Mouse (Mus musculus): Measurements from ENCODE around the gene Polr3gl. TPM values are rescaled to one million over a fixed set of nuclear protein-coding genes. Genes with fewer than 3 reads are reported as not detected.
"Not testable (repeated sequence)": the region's sequence is repeated elsewhere in the genome, so short reads cannot be mapped to it uniquely, and the experiment has no call there.

Polr3gl gene
- polyA plus RNA-seq, 1 experiment = 72.3 TPM

GRCm38 (mm10) chr3:96629729-96630600 is 36.0 kb upstream of the Polr3gl start, which contains the start of gene Rbm8a:
Gene Rbm8a, plus strand, starts transcription at chr3:96629933.
- under 1% methylated on average over 48 of the region's 48 CpGs for WGBS
- peaks cover 1% of the 10 kb centered on the region; the same call in 1 of the 2 replicates for H3K4me1 ChIP-seq (ENCODE audit: control insufficient read depth, insufficient read depth, low read length)
- peak; percentile 63; the same call in 1 of the 2 replicates for TF ChIP-seq POLR2A (IDR thresholded peaks at IDR 0.05; ENCODE audit: borderline replicate concordance, control insufficient read depth, low read depth, low read length)
- no peak for TF ChIP-seq CTCF (IDR thresholded peaks at IDR 0.05; ENCODE audit: control insufficient read depth, insufficient read depth, low read length)
- peak within 1 kb of the TSS; percentile 29; the same call in 1 of the 2 replicates for H3K27ac ChIP-seq (ENCODE audit: control insufficient read depth, insufficient read depth, low read depth, low read length, poor library complexity)
- peak within 1 kb of the TSS; percentile 96 for H3K4me3 ChIP-seq (replicated peaks; ENCODE audit: control insufficient read depth, low read depth, low read length)

DNA sequence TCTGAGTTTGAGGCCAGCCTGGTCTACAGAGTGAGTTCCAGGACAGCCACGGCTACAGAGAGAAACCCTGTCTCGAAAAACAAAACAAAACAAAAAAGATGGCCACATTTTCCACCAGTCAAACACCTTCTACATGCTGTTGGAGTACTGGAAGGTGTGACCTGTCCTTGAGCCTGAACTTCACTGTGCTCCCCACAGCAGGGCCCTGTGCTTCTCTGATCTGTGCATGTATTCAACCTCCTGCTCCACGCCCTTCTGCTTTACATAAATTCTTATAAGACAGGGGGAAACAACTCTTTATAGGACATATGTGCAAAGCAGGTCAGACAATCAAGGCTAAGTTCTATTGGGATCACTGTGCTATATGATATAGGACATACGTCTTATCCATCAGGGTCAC is 29.2 kb upstream of the Polr3gl start:
- 89% methylated on average over 4 of the region's 4 CpGs for WGBS
- H3K4me1 ChIP-seq (ENCODE audit: control insufficient read depth, insufficient read depth, low read length) = no peaks in the 10 kb centered on the region
- TF ChIP-seq CTCF (IDR thresholded peaks at IDR 0.05; ENCODE audit: control insufficient read depth, insufficient read depth, low read length) (no peak), POLR2A (IDR thresholded peaks at IDR 0.05; ENCODE audit: borderline replicate concordance, control insufficient read depth, low read depth, low read length) (no peak)
- H3K4me3 ChIP-seq (replicated peaks; ENCODE audit: control insufficient read depth, low read depth, low read length) = no peak overlapping the region
- no peak overlapping the region for H3K27ac ChIP-seq (ENCODE audit: control insufficient read depth, insufficient read depth, low read depth, low read length, poor library complexity)

DNA sequence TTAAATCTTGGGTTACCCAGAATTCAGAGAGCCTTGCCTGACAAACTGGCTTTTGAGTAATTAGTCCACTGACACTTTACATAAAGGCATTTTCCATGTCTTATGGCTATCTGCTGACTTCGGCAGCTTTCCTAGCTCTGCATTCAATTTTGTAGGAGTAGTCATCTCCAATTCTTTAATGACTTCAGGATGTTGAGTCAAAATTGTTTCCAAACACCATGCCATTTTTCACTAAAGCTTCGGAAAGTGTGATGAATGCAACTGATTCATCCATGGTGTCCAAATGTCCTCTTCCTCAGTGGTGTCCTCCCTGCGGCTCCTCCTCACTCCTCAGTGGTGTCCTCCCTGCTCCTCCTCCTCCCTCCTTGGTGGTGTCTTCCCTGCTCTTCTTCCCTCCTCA is 24.0 kb upstream of the Polr3gl start:
- no peaks in the 10 kb centered on the region for H3K4me1 ChIP-seq (ENCODE audit: control insufficient read depth, insufficient read depth, low read length)
- 86% methylated on average over 3 of the region's 3 CpGs for WGBS
- H3K4me3 ChIP-seq (replicated peaks; ENCODE audit: control insufficient read depth, low read depth, low read length) = no peak overlapping the region
- TF ChIP-seq POLR2A (IDR thresholded peaks at IDR 0.05; ENCODE audit: borderline replicate concordance, control insufficient read depth, low read depth, low read length) (no peak), CTCF (IDR thresholded peaks at IDR 0.05; ENCODE audit: control insufficient read depth, insufficient read depth, low read length) (no peak)
- no peak overlapping the region for H3K27ac ChIP-seq (ENCODE audit: control insufficient read depth, insufficient read depth, low read depth, low read length, poor library complexity)

GRCm38 (mm10) chr3:96606618-96607017 is 12.6 kb upstream of the Polr3gl start:
- TF ChIP-seq POLR2A (IDR thresholded peaks at IDR 0.05; ENCODE audit: borderline replicate concordance, control insufficient read depth, low read depth, low read length) (no peak), CTCF (IDR thresholded peaks at IDR 0.05; ENCODE audit: control insufficient read depth, insufficient read depth, low read length) (no peak)
- Histone ChIP-seq H3K27ac (ENCODE audit: control insufficient read depth, insufficient read depth, low read depth, low read length, poor library complexity) (no peak overlapping the region), H3K4me3 (replicated peaks; ENCODE audit: control insufficient read depth, low read depth, low read length) (no peak overlapping the region), H3K4me1 (ENCODE audit: control insufficient read depth, insufficient read depth, low read length) (no peaks in the 10 kb centered on the region)
- 76% methylated on average over 4 of the region's 4 CpGs for WGBS

GRCm38 (mm10) chr3:96606007-96606406 is 12.0 kb upstream of the Polr3gl start:
- not testable (repeated sequence) for H3K4me1 ChIP-seq (ENCODE audit: control insufficient read depth, insufficient read depth, low read length); H3K27ac ChIP-seq (ENCODE audit: control insufficient read depth, insufficient read depth, low read depth, low read length, poor library complexity); H3K4me3 ChIP-seq (replicated peaks; ENCODE audit: control insufficient read depth, low read depth, low read length)
- WGBS = 85% methylated on average over 4 of the region's 4 CpGs

GRCm38 (mm10) chr3:96603311-96603710 is 9.3 kb upstream of the Polr3gl start:
- WGBS = 80% methylated on average over 5 of the region's 5 CpGs
- TF ChIP-seq POLR2A (IDR thresholded peaks at IDR 0.05; ENCODE audit: borderline replicate concordance, control insufficient read depth, low read depth, low read length) = no peak
- no peak for TF ChIP-seq CTCF (IDR thresholded peaks at IDR 0.05; ENCODE audit: control insufficient read depth, insufficient read depth, low read length)
- Histone ChIP-seq H3K27ac (ENCODE audit: control insufficient read depth, insufficient read depth, low read depth, low read length, poor library complexity) (no peak overlapping the region), H3K4me1 (ENCODE audit: control insufficient read depth, insufficient read depth, low read length) (0 out of 2 replicates have a peak, but pooled peaks cover 1% of the 10 kb centered on the region), H3K4me3 (replicated peaks; ENCODE audit: control insufficient read depth, low read depth, low read length) (no peak overlapping the region)

DNA sequence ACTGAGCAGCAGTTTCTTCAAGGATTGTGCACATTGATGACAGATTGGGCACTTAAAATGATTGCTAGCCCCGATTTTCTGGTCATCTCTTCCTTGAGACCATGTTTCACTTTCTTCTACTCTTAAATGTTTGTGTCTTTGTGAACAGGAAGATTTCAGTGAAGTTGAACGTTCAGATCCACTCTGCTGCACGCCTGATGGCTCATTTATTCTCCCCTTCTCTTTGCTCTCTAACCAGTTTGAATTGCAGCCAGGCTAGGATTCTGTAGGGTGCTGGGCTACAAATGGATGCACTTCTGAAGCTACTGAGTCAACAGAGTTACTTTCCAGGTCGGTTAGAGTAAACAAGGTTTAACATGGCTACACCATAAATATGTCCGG is 8.7 kb upstream of the Polr3gl start:
- peaks cover 1% of the 10 kb centered on the region; the same call in 1 of the 2 replicates for H3K4me1 ChIP-seq (ENCODE audit: control insufficient read depth, insufficient read depth, low read length)
- H3K4me3 ChIP-seq (replicated peaks; ENCODE audit: control insufficient read depth, low read depth, low read length) = no peak overlapping the region
- no peak overlapping the region for H3K27ac ChIP-seq (ENCODE audit: control insufficient read depth, insufficient read depth, low read depth, low read length, poor library complexity)
- TF ChIP-seq CTCF (IDR thresholded peaks at IDR 0.05; ENCODE audit: control insufficient read depth, insufficient read depth, low read length) = no peak
- no peak for TF ChIP-seq POLR2A (IDR thresholded peaks at IDR 0.05; ENCODE audit: borderline replicate concordance, control insufficient read depth, low read depth, low read length)
- WGBS = 58% methylated on average over 5 of the region's 5 CpGs

GRCm38 (mm10) chr3:96601941-96602703 is 8.1 kb upstream of the Polr3gl start:
- Histone ChIP-seq H3K27ac (ENCODE audit: control insufficient read depth, insufficient read depth, low read depth, low read length, poor library complexity) (no peak overlapping the region), H3K4me1 (ENCODE audit: control insufficient read depth, insufficient read depth, low read length) (peaks cover 1% of the 10 kb centered on the region; the same call in 1 of the 2 replicates), H3K4me3 (replicated peaks; ENCODE audit: control insufficient read depth, low read depth, low read length) (no peak overlapping the region)
- no peak for TF ChIP-seq CTCF (IDR thresholded peaks at IDR 0.05; ENCODE audit: control insufficient read depth, insufficient read depth, low read length)
- TF ChIP-seq POLR2A (IDR thresholded peaks at IDR 0.05; ENCODE audit: borderline replicate concordance, control insufficient read depth, low read depth, low read length) = no peak
- WGBS = 64% methylated on average over 10 of the region's 10 CpGs

Data from bone marrow, adult 2 months (tissue).